Mouse (Mus musculus) liver, embryonic 14.5 days (tissue): ENCODE results near the gene Qrich2.
"Not testable (repeated sequence)": the region's sequence is repeated elsewhere in the genome, so short reads cannot be mapped to it uniquely, and the experiment has no call there.

Experiments used
- CTCF ChIP-seq: IDR thresholded peaks from 2 replicates; pipeline ENCODE4 v1.5.1; 2016; ENCODE audit warnings: antibody characterized with exemption, low read depth, control low read depth
- EP300 ChIP-seq: IDR thresholded peaks from 2 replicates; pipeline ENCODE4 v1.6.1; 2016; ENCODE audit warnings: antibody characterized with exemption, low read depth

GRCm38 (mm10) chr11:116492507-116492906, 26.5 kb upstream of the Qrich2 start:
- TF ChIP-seq CTCF, EP300: not testable (repeated sequence)
